Mouse (Mus musculus): Measurements from ENCODE around the gene D1Pas1.

The D1Pas1 gene

DNA sequence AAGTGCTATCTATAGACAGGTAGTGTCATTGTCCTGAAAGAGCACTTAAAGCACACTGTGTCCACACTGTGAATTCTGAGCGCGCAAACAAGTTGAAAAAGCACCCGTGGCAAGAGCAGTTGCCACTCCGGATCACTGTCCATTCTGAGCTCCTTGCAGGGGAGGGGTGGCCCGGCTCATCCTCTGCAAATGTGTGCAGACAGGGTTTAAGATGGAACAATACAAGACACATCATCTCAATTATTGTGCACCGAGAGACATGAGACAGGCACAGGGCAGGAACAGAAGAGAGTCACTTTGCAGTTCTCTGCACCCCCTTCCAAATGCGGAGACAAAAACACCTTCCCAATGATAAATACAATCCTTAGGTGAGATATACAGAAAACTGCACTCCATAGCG lies 19.3 kb downstream of the D1Pas1 start:
- DNase-seq (ENCODE audit: low read depth, low spot score) = no peak

DNA sequence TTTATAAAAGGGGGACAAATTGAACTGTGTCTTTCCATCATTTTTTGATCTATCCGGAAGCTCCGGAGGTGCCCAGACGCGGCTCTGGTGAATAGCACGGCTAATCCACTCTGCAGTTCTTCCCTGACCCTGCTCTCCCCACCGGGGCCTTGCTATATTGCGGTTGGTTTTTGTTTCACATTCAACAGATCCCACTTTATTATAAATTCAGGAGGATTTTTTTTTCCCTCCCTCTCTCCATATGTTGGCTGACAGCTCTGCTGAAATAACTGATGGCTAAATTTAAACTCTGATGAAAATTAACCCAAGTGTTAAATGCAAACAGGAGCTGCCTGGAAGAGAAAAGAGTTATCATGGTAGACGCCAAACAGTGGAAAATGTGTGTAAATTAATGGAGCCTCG lies 21.1 kb downstream of the D1Pas1 start:
- DNase-seq (ENCODE audit: low read depth, low spot score) = no peak

DNA sequence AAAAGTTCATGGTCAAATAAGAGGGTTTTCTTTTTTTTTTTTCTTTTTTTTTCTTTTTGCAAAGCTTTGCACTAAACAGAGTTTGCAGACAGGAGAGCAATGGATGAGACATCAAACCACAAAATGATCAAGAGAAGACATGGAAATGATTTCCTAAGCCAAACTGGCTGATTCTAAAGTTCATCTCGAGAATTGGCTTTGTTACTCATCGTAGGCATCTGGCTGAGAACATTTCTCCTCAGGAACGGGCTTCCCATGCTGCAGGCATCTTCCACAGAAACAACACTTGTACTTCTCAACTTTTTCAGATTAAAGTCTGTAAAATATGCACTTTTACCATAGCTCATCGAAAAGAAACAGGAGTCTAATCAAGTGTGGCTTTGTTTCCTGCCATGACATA lies 21.6 kb downstream of the D1Pas1 start:
- no peak for DNase-seq (ENCODE audit: low read depth, low spot score)

DNA sequence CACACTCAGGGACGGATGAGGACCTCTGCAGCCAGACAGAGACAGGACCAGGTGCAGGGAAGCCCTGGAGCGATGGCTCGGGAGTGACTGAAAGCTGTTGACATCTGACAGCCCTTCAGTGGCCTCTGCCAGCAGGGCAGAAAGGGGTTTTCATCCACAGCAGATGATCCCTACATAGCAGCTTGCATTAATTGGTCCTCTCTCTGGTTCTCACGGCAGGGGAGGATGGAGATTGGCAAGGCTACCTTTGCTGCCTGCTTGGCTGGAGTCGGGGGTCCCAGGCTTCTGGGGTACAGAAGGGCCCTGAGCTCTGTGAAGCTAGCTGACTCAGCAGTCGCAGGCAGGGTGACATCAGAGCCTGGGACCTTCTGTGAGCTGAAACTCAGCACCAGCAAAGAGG lies 24.3 kb downstream of the D1Pas1 start:
- DNase-seq (ENCODE audit: low read depth, low spot score) = no peak

GRCm38 (mm10) chr1:186992113-186992512 lies 24.9 kb downstream of the D1Pas1 start:
- DNase-seq (ENCODE audit: low read depth, low spot score) = no peak

DNA sequence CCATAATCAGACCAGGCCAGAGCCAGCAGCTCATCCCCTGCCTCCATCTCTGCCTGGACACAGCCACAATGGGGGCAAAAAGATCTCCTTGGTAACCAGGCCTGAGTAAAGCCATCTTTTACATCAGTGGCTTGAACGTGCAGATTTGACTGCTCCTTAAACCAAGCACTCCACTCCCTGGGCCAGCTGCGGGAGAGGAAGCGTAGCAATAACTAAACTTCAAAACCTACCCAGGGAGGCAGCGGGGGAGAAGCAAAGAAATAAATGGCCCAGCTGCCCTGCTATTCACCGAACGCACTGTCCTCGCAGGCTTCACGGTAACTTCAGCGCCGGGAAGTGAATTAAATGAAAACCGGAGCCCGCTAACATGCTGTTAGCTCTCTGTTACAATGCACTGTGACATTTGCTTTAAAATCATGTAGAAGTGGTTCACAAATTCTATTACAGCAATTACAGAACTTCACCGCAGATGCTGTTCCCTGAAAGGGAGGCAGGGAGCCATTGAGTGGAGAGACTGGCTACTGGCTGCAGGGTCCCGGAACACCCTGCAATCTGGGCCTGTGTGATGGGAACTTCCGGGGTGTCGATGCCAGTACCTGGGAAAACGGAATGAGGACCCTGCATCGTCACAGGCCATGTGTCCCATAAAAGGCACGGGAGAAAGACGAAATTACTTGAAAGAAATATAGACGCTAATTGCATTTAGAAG lies 30.5 kb downstream of the D1Pas1 start:
- no peak for DNase-seq (ENCODE audit: low read depth, low spot score)

- DNase-seq (ENCODE audit: low read depth, low spot score) = no peak
Measured at GRCm38 (mm10) chr1:187003441-187003861, 36.2 kb downstream of the D1Pas1 start.

DNA sequence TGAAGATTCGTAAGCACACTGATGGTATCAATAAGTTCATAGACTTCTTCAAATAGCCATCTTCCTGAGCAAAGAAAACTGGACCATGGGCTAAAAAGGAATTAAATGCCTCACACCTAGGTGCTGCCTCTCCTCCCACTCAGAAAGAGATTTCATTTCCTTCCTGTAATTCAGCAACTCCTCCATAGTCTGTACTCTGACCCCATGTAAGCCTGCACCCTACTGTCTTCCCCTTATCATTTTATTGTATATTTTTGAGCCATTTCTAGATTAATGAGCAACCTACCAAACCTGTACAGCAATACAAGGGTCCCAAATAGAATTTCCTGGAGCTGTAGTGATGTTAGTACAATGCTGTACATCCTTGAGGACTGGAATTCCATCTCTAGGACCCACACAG lies 37.1 kb downstream of the D1Pas1 start:
- no peak for DNase-seq (ENCODE audit: low read depth, low spot score)

DNA sequence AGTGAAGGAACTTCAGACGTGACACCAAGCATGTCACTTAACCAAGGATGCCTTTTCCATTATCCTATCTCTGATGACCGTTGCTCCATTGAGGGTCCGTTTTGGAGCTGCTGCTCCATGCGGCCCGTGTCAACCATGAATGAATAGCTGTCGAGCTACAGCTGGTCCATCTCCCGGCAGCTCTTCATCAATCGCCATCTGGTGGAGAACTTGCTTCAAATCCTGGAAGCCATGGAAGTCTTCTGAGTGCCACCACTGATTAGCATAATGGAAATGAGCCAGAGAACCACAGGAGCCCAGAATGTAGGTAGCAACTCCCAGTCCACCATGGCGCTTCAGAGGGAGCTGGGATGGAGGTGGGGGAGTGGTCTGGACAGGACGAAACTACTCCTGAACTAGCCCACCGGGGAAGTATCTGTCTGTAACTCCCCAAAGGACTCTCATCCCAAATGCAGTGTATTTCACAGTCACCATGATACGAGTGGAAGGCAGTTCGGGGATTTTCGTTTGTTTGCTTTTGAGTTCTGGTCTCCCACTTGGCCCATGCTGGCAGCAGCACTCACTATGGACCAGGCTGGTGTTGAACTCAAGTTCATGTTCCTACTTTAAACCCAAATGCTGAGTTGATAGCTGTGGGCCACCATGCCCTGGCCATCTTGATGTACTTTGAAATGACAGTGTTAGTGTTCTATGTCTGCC lies 39.2 kb downstream of the D1Pas1 start:
- DNase-seq (ENCODE audit: low read depth, low spot score) = no peak

- no peak for DNase-seq (ENCODE audit: low read depth, low spot score)
Measured at GRCm38 (mm10) chr1:187008236-187008635, 41.0 kb downstream of the D1Pas1 start.

- DNase-seq (ENCODE audit: low read depth, low spot score) = no peak
Measured at GRCm38 (mm10) chr1:187010071-187010470, 42.9 kb downstream of the D1Pas1 start.

GRCm38 (mm10) chr1:187011601-187012000 lies 44.4 kb downstream of the D1Pas1 start:
- DNase-seq (ENCODE audit: low read depth, low spot score) = no peak

- no peak for DNase-seq (ENCODE audit: low read depth, low spot score)
Measured at GRCm38 (mm10) chr1:187014141-187014540, 46.9 kb downstream of the D1Pas1 start.

DNA sequence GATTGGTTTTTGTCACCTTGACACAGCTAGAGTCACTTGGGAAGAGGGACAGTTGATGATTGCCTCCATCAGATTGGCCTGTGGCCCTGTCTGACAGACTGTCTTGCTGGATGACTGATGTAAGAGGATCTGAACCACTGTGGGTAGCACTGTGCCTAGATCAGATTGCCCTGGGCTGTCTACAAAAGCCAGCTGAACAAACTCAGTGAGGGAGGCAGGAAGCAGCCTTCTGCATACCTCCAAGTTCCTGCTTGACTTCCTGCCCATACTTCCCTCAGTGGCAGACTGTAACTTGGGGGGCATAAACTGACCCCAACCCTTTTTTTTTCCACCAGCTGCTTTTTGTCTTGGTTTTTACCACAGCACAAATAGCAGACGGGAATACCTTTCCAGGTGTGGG lies 48.5 kb downstream of the D1Pas1 start:
- DNase-seq (ENCODE audit: low read depth, low spot score) = no peak

- peak; percentile 35 for DNase-seq (ENCODE audit: low read depth, low spot score)
Measured at GRCm38 (mm10) chr1:187016116-187016515, 48.9 kb downstream of the D1Pas1 start.

GRCm38 (mm10) chr1:187020011-187020410 lies 52.8 kb downstream of the D1Pas1 start:
- no peak for DNase-seq (ENCODE audit: low read depth, low spot score)

All from R1 (cell line).